23 mouse cellular contexts compared by ENCODE assay signal in the genomic region with DNA sequence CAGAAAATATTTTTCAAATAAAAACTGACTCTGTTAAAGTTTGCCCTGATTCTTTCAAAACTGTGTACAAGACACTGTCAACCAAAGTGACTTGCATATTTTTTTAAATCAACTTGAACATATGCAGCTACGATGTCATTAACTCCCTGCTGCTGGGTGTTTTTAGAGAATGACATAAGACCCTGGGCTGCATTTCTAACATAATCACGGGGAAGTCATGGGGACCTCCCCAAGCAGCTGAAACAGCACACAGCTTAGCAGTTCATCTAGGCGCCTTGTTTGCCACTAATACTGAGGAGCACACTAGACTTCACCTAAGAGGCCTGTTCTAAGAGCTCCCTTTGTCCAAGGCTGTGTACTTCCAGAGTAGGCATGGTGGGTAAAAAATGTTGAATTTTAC.
A peak's percentile ranks its signal among the peaks of the same experiment; 100 is the strongest.
DNase-seq lines count a peak whose midpoint lies in the region; ATAC-seq and TF ChIP-seq lines count a peak whose summit lies in the region.
"Had no signal": no experiment of that assay in that cellular context is flagged by ENCODE, and none has a peak within 500 bp of the region (broad histone marks: within the 10 kb centered on the region; RNA-seq: fewer than 3 reads in every experiment).

No protein-coding gene starts in this region.

- no peak overlapping the region for H3K9ac ChIP-seq in midbrain, embryonic 13.5 days (replicated peaks)
- no peak overlapping the region for H3K9ac ChIP-seq in midbrain, postnatal 0 days (replicated peaks; ENCODE audit: low read length, poor library complexity, severe bottlenecking)
- no peak overlapping the region for H3K9ac ChIP-seq in forebrain, embryonic 14.5 days (ENCODE audit: low read length)
- H3K9ac ChIP-seq: embryonic facial prominence, embryonic 13.5 days; heart, embryonic 15.5 days; liver, embryonic 12.5 days; lung, embryonic 14.5 days; neural tube, embryonic 12.5 days had no signal

- H3K4me3 ChIP-seq in heart, embryonic 10.5 days = no peak overlapping the region
- H3K4me3 ChIP-seq in midbrain, embryonic 13.5 days (replicated peaks) = no peak overlapping the region
- H3K4me3 ChIP-seq in midbrain, postnatal 0 days (ENCODE audit: low read depth, low read length) = no peak overlapping the region
- no peak overlapping the region for H3K4me3 ChIP-seq in forebrain, embryonic 14.5 days (ENCODE audit: low read depth, low read length)
- H3K4me3 ChIP-seq in macrophage (ENCODE audit: inconsistent target) = no peak overlapping the region
- H3K4me3 ChIP-seq: embryonic facial prominence, embryonic 13.5 days; heart, adult 2 months; heart, embryonic 15.5 days; left cerebral cortex, adult 2 months; liver, embryonic 12.5 days; neural tube, embryonic 12.5 days had no signal

- no peak overlapping the region for H3K4me2 ChIP-seq in midbrain, embryonic 13.5 days (replicated peaks)
- H3K4me2 ChIP-seq in midbrain, postnatal 0 days (ENCODE audit: low read depth, low read length, poor library complexity, severe bottlenecking) = no peak overlapping the region
- no peak overlapping the region for H3K4me2 ChIP-seq in forebrain, embryonic 14.5 days (ENCODE audit: low read length)
- H3K4me2 ChIP-seq: embryonic facial prominence, embryonic 13.5 days; heart, embryonic 15.5 days; liver, embryonic 12.5 days; lung, embryonic 14.5 days; neural tube, embryonic 12.5 days had no signal

- no peaks in the 10 kb centered on the region for H3K27me3 ChIP-seq in heart, embryonic 10.5 days (ENCODE audit: insufficient read depth, poor library complexity, severe bottlenecking)
- H3K27me3 ChIP-seq in midbrain, embryonic 13.5 days = no peaks in the 10 kb centered on the region
- no peaks in the 10 kb centered on the region for H3K27me3 ChIP-seq in midbrain, postnatal 0 days (ENCODE audit: insufficient read depth, low read length)
- H3K27me3 ChIP-seq in forebrain, embryonic 14.5 days (replicated peaks; ENCODE audit: control insufficient read depth, insufficient read depth, low read length) = no peaks in the 10 kb centered on the region
- H3K27me3 ChIP-seq: embryonic facial prominence, embryonic 13.5 days; heart, embryonic 15.5 days; liver, embryonic 12.5 days; neural tube, embryonic 12.5 days had no signal

- peaks cover 32% of the 10 kb centered on the region for H3K4me1 ChIP-seq in heart, embryonic 10.5 days
- H3K4me1 ChIP-seq in midbrain, embryonic 13.5 days (replicated peaks) = peaks cover 46% of the 10 kb centered on the region
- no peaks in the 10 kb centered on the region for H3K4me1 ChIP-seq in midbrain, postnatal 0 days (ENCODE audit: insufficient read depth, low read length)
- H3K4me1 ChIP-seq in forebrain, embryonic 14.5 days (ENCODE audit: control insufficient read depth, insufficient read depth, low read length) = peaks cover 15% of the 10 kb centered on the region
- H3K4me1 ChIP-seq: liver, embryonic 12.5 days had no signal

- H3K27ac ChIP-seq in heart, embryonic 10.5 days = no peak overlapping the region
- H3K27ac ChIP-seq in midbrain, embryonic 13.5 days = peak overlapping the region; percentile 56; the same call in 1 of the 2 replicates
- H3K27ac ChIP-seq in midbrain, postnatal 0 days (ENCODE audit: low read depth, low read length) = no peak overlapping the region
- 0 out of 2 replicates have a peak overlapping the region, but pooled peaks have one; percentile 4 for H3K27ac ChIP-seq in forebrain, embryonic 14.5 days (ENCODE audit: low read depth, low read length)
- H3K27ac ChIP-seq in macrophage = peak overlapping the region; percentile 37
- H3K27ac ChIP-seq: embryonic facial prominence, embryonic 13.5 days; heart, embryonic 15.5 days; left cerebral cortex, adult 2 months; liver, embryonic 12.5 days; neural tube, embryonic 12.5 days had no signal

- H3K79me2 ChIP-seq in macrophage (ENCODE audit: inconsistent target) = no peaks in the 10 kb centered on the region

- no peaks in the 10 kb centered on the region for H3K36me3 ChIP-seq in heart, embryonic 10.5 days
- H3K36me3 ChIP-seq in midbrain, embryonic 13.5 days = no peaks in the 10 kb centered on the region
- H3K36me3 ChIP-seq in midbrain, postnatal 0 days (ENCODE audit: insufficient read depth, low read length) = no peaks in the 10 kb centered on the region; the same call in 1 of the 2 replicates
- H3K36me3 ChIP-seq in forebrain, embryonic 14.5 days (ENCODE audit: control insufficient read depth, insufficient read depth, low read length) = peaks cover 11% of the 10 kb centered on the region; the same call in 1 of the 2 replicates
- H3K36me3 ChIP-seq in macrophage (ENCODE audit: inconsistent target) = peaks cover 21% of the 10 kb centered on the region; the same call in 1 of the 2 replicates
- H3K36me3 ChIP-seq: embryonic facial prominence, embryonic 13.5 days; heart, embryonic 15.5 days; liver, embryonic 12.5 days had no signal

- peak; percentile 45 for DNase-seq in heart, adult 11 months
- no peak for DNase-seq in heart, embryonic 10.5 days (ENCODE audit: low spot score)
- no peak for DNase-seq in midbrain, postnatal 0 days (ENCODE audit: low spot score)
- DNase-seq in forebrain, embryonic 14.5 days (ENCODE audit: low spot score) = peak; percentile 56
- no peak for DNase-seq in right cerebral cortex, postnatal 36 days (ENCODE audit: low spot score in 2 of 2)
- no peak for DNase-seq in spleen, postnatal 14 days (ENCODE audit: low spot score in 2 of 2)
- DNase-seq: cerebellum, adult 9-11 months; gastrocnemius, postnatal 14 days; heart, adult 2 months; heart, postnatal 4 days; kidney, adult 8-10 months; kidney, postnatal 25 days; left cerebral cortex, postnatal 4 days; lung, postnatal 36 days; thymus, adult 18-20 months had no signal

- H3K9me3 ChIP-seq in heart, embryonic 10.5 days = no peaks in the 10 kb centered on the region
- H3K9me3 ChIP-seq in midbrain, embryonic 13.5 days = no peaks in the 10 kb centered on the region
- H3K9me3 ChIP-seq in midbrain, postnatal 0 days (ENCODE audit: low read length) = no peaks in the 10 kb centered on the region
- no peaks in the 10 kb centered on the region for H3K9me3 ChIP-seq in forebrain, embryonic 14.5 days (replicated peaks; ENCODE audit: control insufficient read depth, low read length)
- H3K9me3 ChIP-seq: embryonic facial prominence, embryonic 13.5 days; heart, embryonic 15.5 days; liver, embryonic 12.5 days; neural tube, embryonic 12.5 days had no signal

- no peak for TF ChIP-seq CTCF in midbrain, postnatal 0 days (IDR thresholded peaks at IDR 0.05)

- 69% methylated on average over 3 of the region's 3 CpGs for WGBS in heart, embryonic 10.5 days
- 33% methylated on average over 3 of the region's 3 CpGs for WGBS in midbrain, embryonic 13.5 days
- 33% methylated on average over 3 of the region's 3 CpGs for WGBS in midbrain, postnatal 0 days
- 37% methylated on average over 3 of the region's 3 CpGs for WGBS in forebrain, embryonic 14.5 days
- 84% methylated on average over 3 of the region's 3 CpGs for WGBS in macrophage (ENCODE audit: missing documents)

- no peak for ATAC-seq in midbrain, embryonic 13.5 days
- no peak for ATAC-seq in midbrain, postnatal 0 days (ENCODE audit: low FRiP score)
- ATAC-seq in forebrain, embryonic 14.5 days = no peak
- ATAC-seq: liver, embryonic 12.5 days had no signal

Comparison
In these comparisons a context has a peak if more than half of its experiments do, and no peak if none do; other contexts are left out.
1. DNase-seq: peak in heart, adult 11 months (single experiment) and forebrain, embryonic 14.5 days (single experiment); none in heart, embryonic 10.5 days (single experiment), midbrain, postnatal 0 days (single experiment), right cerebral cortex, postnatal 36 days (0 of 2) and spleen, postnatal 14 days (0 of 2).
2. H3K27ac ChIP-seq: peak in midbrain, embryonic 13.5 days (single experiment), forebrain, embryonic 14.5 days (single experiment) and macrophage (single experiment); none in heart, embryonic 10.5 days (single experiment) and midbrain, postnatal 0 days (single experiment).